Mouse (Mus musculus) heart, embryonic 14.5 days (tissue): Measurements from ENCODE around the gene Slc35a5. TPM values are rescaled to one million over a fixed set of nuclear protein-coding genes. Genes with fewer than 3 reads are reported as not detected.

Source experiments
- ATAC-seq: fragments of 200-750 bp; cut with Nextera tagmentation; 2 replicates; pipeline ENCODE4 v1.8.0; 2017; ENCODE audit warnings: low read depth, moderate TSS enrichment; ENCODE audit not compliant: insufficient number of reproducible peaks, insufficient read depth, low FRiP score
- H3K27ac ChIP-seq, 2 experiments: fragments of 200-500 bp in 1 of 2; fragments of 300-500 bp in 1 of 2; sonication (generic) in 1 of 2; replicated peaks in 1 of 2; 2 replicates each; pipeline ENCODE4 v1.5.1; 2012 to 2014; ENCODE audit warnings: low read depth in 2 of 2, low read length in 2 of 2, control low read depth in 1 of 2, mild to moderate bottlenecking in 1 of 2, mixed read lengths in 1 of 2; ENCODE audit not compliant: control insufficient read depth in 1 of 2, insufficient read depth in 1 of 2
- H3K27me3 ChIP-seq: fragments of 300-500 bp; sonication (generic); 2 replicates; pipeline ENCODE4 v1.6.1; 2014; ENCODE audit warnings: mild to moderate bottlenecking, low read length, control low read depth; ENCODE audit not compliant: control insufficient read depth, insufficient read depth
- H3K36me3 ChIP-seq: fragments of 300-500 bp; sonication (generic); 2 replicates; pipeline ENCODE4 v1.6.1; 2014; ENCODE audit warnings: mild to moderate bottlenecking, control low read depth, low read length, mixed read lengths; ENCODE audit not compliant: control insufficient read depth, insufficient read depth
- H3K4me1 ChIP-seq, 2 experiments: fragments of 200-500 bp in 1 of 2; fragments of 300-500 bp in 1 of 2; sonication (generic) in 1 of 2; 2 replicates each; pipeline ENCODE4 v1.6.1; 2012 to 2014; ENCODE audit warnings: low read length in 2 of 2, control low read depth in 1 of 2, mixed read lengths in 1 of 2; ENCODE audit not compliant: control insufficient read depth in 2 of 2, insufficient read depth in 2 of 2
- H3K4me2 ChIP-seq: fragments of 300-500 bp; sonication (generic); 2 replicates; pipeline ENCODE4 v1.6.1; 2014; ENCODE audit warnings: mild to moderate bottlenecking, low read length
- H3K4me3 ChIP-seq, 2 experiments: fragments of 200-500 bp in 1 of 2; fragments of 300-500 bp in 1 of 2; sonication (generic) in 1 of 2; 2 replicates each; pipeline ENCODE4 v1.5.1; 2012 to 2014; ENCODE audit warnings: low read length in 2 of 2, mild to moderate bottlenecking in 2 of 2, control low read depth in 1 of 2, low read depth in 1 of 2, moderate library complexity in 1 of 2; ENCODE audit not compliant: control insufficient read depth in 1 of 2, insufficient read depth in 1 of 2
- H3K9ac ChIP-seq: fragments of 300-500 bp; sonication (generic); 2 replicates; pipeline ENCODE4 v1.6.1; 2014; ENCODE audit warnings: mild to moderate bottlenecking, low read length
- H3K9me3 ChIP-seq: fragments of 300-500 bp; sonication (generic); 2 replicates; pipeline ENCODE4 v1.6.1; 2016; ENCODE audit warnings: low read length, control low read depth; ENCODE audit not compliant: control insufficient read depth
- WGBS: fragments of 180-500 bp; shearing (Covaris S2); extraction: QIAGEN DNeasy Blood & Tissue Kit; methylation state at CpG from one replicate; pipeline ENCODE4 v1.1.7; 2014; 5-methylcytosine and 5-hydroxymethylcytosine counted together
- polyA plus RNA-seq: library from polyadenylated mRNA; unstranded; fragments of >200 nt; fragmentation: Nextera tagmentation; extraction: Ambion mirVana; gene quantifications from 2 replicates; pipeline ENCODE4 v1.2.1, GENCODE M21; 2014

The Slc35a5 gene
- polyA plus RNA-seq, 1 experiment from 2014 or later: 18.0 TPM

DNA sequence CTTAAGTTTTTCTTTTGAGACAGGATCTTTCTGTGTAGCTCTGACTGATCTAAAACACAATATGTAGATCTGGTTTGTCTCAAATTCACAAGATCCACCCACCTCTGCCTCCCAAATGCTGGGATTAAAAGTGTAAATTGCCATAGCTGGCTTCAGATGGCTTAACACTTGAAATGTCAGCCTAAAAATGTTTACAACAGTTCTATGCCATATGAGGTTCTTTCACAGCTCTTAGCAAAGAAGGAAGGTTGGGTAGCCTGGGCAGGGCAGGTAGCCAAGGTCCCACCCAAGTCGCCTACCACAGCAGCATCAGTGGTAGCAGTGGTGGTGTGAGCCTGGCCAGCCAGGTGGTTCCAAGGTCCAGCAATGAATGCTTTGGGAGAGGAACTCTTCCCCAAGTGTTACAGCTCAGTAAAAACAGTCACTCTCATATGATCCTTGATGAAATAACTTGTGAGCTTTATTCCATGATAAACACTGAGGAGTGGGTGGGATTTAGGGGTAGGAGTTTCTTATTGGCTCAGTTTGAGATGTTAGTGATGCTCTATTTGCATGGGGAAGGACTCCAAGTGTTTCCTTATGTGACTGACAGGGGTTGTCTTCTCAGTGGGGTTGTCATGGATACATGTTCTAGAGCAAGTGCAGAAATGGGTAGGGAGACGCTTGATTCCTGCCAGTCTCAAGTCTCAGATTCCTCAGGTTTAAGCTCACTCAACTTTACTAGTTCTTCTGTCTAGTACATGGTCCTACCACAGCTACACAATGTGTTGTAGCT, 30.4 kb downstream of the Slc35a5 start:
- Histone ChIP-seq H3K9me3 (no peaks in the 10 kb centered on the region), H3K4me1 (peaks cover 0 to 5% of the 10 kb centered on the region in 2 experiments; a peak in 1 of 4 replicates), H3K36me3 (peaks cover 40% of the 10 kb centered on the region), H3K4me3 (no peak overlapping the region), H3K27ac (no peak overlapping the region), H3K9ac (no peak overlapping the region), H3K4me2 (no peak overlapping the region), H3K27me3 (no peaks in the 10 kb centered on the region)
- no peak for ATAC-seq
- 81% methylated on average over 2 of the region's 2 CpGs for WGBS

GRCm38 (mm10) chr16:45124230-45125203, 34.0 kb downstream of the Slc35a5 start:
- no peak overlapping the region for H3K4me2 ChIP-seq
- H3K27me3 ChIP-seq: no peaks in the 10 kb centered on the region
- no peak overlapping the region for H3K9ac ChIP-seq
- peaks cover 49% of the 10 kb centered on the region for H3K36me3 ChIP-seq
- H3K9me3 ChIP-seq: no peaks in the 10 kb centered on the region
- no peak for ATAC-seq
- 35% methylated on average over 9 of the region's 9 CpGs for WGBS
- H3K4me3 ChIP-seq: no peak overlapping the region
- peaks cover 6 to 20% of the 10 kb centered on the region in 2 experiments; a peak in 3 of 4 replicates for H3K4me1 ChIP-seq
- no peak overlapping the region for H3K27ac ChIP-seq

DNA sequence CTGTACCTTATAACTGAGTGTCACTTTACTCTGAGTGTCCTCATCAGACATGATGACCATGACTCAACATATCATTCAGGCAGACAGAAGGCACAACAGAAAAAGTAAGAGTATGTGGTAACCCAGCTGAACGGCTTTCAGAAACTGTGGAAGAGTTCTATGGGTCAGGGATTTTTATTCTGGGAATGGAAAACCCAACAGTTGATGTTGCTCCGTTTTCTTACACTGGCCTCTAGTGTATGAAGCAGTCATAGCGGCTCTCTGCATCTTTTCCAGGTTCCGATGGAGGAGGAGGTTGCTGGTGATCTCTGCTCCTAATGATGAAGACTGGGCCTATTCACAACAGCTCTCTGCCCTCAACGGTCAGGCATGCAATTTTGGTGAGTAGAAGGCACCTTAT, 35.9 kb downstream of the Slc35a5 start:
- no peak overlapping the region for H3K27ac ChIP-seq
- H3K27me3 ChIP-seq: no peaks in the 10 kb centered on the region
- H3K9me3 ChIP-seq: no peaks in the 10 kb centered on the region
- H3K4me1 ChIP-seq: peaks cover 6 to 20% of the 10 kb centered on the region in 2 experiments; a peak in 3 of 4 replicates
- H3K4me2 ChIP-seq: no peak overlapping the region
- no peak overlapping the region for H3K4me3 ChIP-seq
- H3K36me3 ChIP-seq: peaks cover 54% of the 10 kb centered on the region
- 54% methylated on average over 5 of the region's 5 CpGs for WGBS
- no peak for ATAC-seq
- H3K9ac ChIP-seq: no peak overlapping the region

GRCm38 (mm10) chr16:45120844-45121425, 37.6 kb downstream of the Slc35a5 start:
- peaks cover 54% of the 10 kb centered on the region for H3K36me3 ChIP-seq
- peak overlapping the region in 1 of 2 experiments; percentile 39; a peak in 2 of 4 replicates for H3K27ac ChIP-seq
- peaks cover 6 to 20% of the 10 kb centered on the region in 2 experiments; a peak in 3 of 4 replicates for H3K4me1 ChIP-seq
- 23% methylated on average over 5 of the region's 5 CpGs for WGBS
- H3K9me3 ChIP-seq: no peaks in the 10 kb centered on the region
- ATAC-seq: peak; percentile 56
- no peaks in the 10 kb centered on the region for H3K27me3 ChIP-seq
- H3K4me3 ChIP-seq: no peak overlapping the region
- H3K4me2 ChIP-seq: 0 out of 2 replicates have a peak overlapping the region, but pooled peaks have one; percentile 6
- H3K9ac ChIP-seq: no peak overlapping the region; the same call in 1 of the 2 replicates

- H3K27me3 ChIP-seq: no peaks in the 10 kb centered on the region
- no peak overlapping the region for H3K9ac ChIP-seq
- H3K4me1 ChIP-seq: peaks cover 6 to 15% of the 10 kb centered on the region in 2 experiments; a peak in 3 of 4 replicates
- 78% methylated on average over 3 of the region's 3 CpGs for WGBS
- H3K27ac ChIP-seq: no peak overlapping the region
- H3K4me2 ChIP-seq: no peak overlapping the region
- H3K9me3 ChIP-seq: no peaks in the 10 kb centered on the region
- ATAC-seq: no peak
- peaks cover 63% of the 10 kb centered on the region for H3K36me3 ChIP-seq
- no peak overlapping the region for H3K4me3 ChIP-seq
These were observed 39.7 kb downstream of the Slc35a5 start for GRCm38 (mm10) chr16:45118760-45119159.

- WGBS: 91% methylated on average over 3 of the region's 3 CpGs
- Histone ChIP-seq H3K4me2 (no peak overlapping the region), H3K27me3 (no peaks in the 10 kb centered on the region), H3K4me3 (no peak overlapping the region), H3K9ac (no peak overlapping the region), H3K4me1 (peaks cover 6 to 15% of the 10 kb centered on the region in 2 experiments; a peak in 3 of 4 replicates), H3K9me3 (no peaks in the 10 kb centered on the region), H3K27ac (no peak overlapping the region), H3K36me3 (peaks cover 58% of the 10 kb centered on the region)
- no peak for ATAC-seq
These were observed 41.3 kb downstream of the Slc35a5 start for GRCm38 (mm10) chr16:45117200-45117599.

- Histone ChIP-seq H3K36me3 (peaks cover 39% of the 10 kb centered on the region), H3K4me1 (peaks cover 3 to 9% of the 10 kb centered on the region in 2 experiments; a peak in 3 of 4 replicates), H3K4me2 (no peak overlapping the region), H3K27me3 (no peaks in the 10 kb centered on the region), H3K27ac (peak overlapping the region; percentile 30 to 35; a peak in 2 of 4 replicates), H3K4me3 (no peak overlapping the region), H3K9me3 (no peaks in the 10 kb centered on the region), H3K9ac (no peak overlapping the region)
- peak; percentile 43; the same call in 1 of the 2 replicates for ATAC-seq
- WGBS: 3% methylated on average over 4 of the region's 4 CpGs
These were observed 48.0 kb downstream of the Slc35a5 start for GRCm38 (mm10) chr16:45110498-45110897.
